Mouse (Mus musculus): ENCODE measurements at regions not wholly inside any gene's neighbourhood (a gene's known extent, or its start where the extent isn't known, plus 50 kb on each side); places are given as distances from the start of the nearest gene placed in this dataset.

- no peak for DNase-seq (ENCODE audit: low spot score in 2 of 2)
These were observed 1228.9 kb downstream of the Gsdmc2 start for GRCm38 (mm10) chr15:62616042-62616441.

GRCm38 (mm10) chr15:62596735-62597134 lies 1248.2 kb downstream of the Gsdmc2 start:
- no peak for DNase-seq (ENCODE audit: low spot score in 2 of 2)

- DNase-seq (ENCODE audit: low spot score in 2 of 2) = no peak
These were observed 1256.4 kb downstream of the Gsdmc2 start for GRCm38 (mm10) chr15:62588580-62588979.

GRCm38 (mm10) chr15:62578788-62579187 lies 1266.2 kb downstream of the Gsdmc2 start:
- DNase-seq (ENCODE audit: low spot score in 2 of 2) = no peak

- no peak for DNase-seq (ENCODE audit: low spot score in 2 of 2)
These were observed 1269.2 kb downstream of the Gsdmc2 start for GRCm38 (mm10) chr15:62575791-62576190.

GRCm38 (mm10) chr15:62571803-62572202 lies 1273.2 kb downstream of the Gsdmc2 start:
- DNase-seq (ENCODE audit: low spot score in 2 of 2) = no peak

- DNase-seq (ENCODE audit: low spot score in 2 of 2) = peak; percentile 30 to 39
These were observed 1275.9 kb downstream of the Gsdmc2 start for GRCm38 (mm10) chr15:62568788-62569713.

- no peak for DNase-seq (ENCODE audit: low spot score in 2 of 2)
These were observed 1277.5 kb downstream of the Gsdmc2 start for GRCm38 (mm10) chr15:62567431-62567830.

GRCm38 (mm10) chr15:62566106-62566511 lies 1278.9 kb downstream of the Gsdmc2 start:
- DNase-seq (ENCODE audit: low spot score in 2 of 2) = no peak

- no peak for DNase-seq (ENCODE audit: low spot score in 2 of 2)
These were observed 1311.7 kb downstream of the Gsdmc2 start for GRCm38 (mm10) chr15:62533233-62533632.

GRCm38 (mm10) chr15:62528975-62529374 lies 1316.0 kb downstream of the Gsdmc2 start:
- DNase-seq (ENCODE audit: low spot score in 2 of 2) = no peak

- no peak for DNase-seq (ENCODE audit: low spot score in 2 of 2)
These were observed 1320.3 kb downstream of the Gsdmc2 start for GRCm38 (mm10) chr15:62524628-62525027.

GRCm38 (mm10) chr15:62524135-62524534 lies 1320.8 kb downstream of the Gsdmc2 start:
- no peak for DNase-seq (ENCODE audit: low spot score in 2 of 2)

GRCm38 (mm10) chr15:62513462-62513861 lies 1331.5 kb downstream of the Gsdmc2 start:
- no peak for DNase-seq (ENCODE audit: low spot score in 2 of 2)

- DNase-seq (ENCODE audit: low spot score in 2 of 2) = no peak
These were observed 1333.5 kb downstream of the Gsdmc2 start for GRCm38 (mm10) chr15:62511461-62511860.

- DNase-seq (ENCODE audit: low spot score in 2 of 2) = no peak
These were observed 1341.1 kb downstream of the Gsdmc2 start for GRCm38 (mm10) chr15:62503866-62504265.

GRCm38 (mm10) chr15:62500966-62501365 lies 1344.0 kb downstream of the Gsdmc2 start:
- peak; percentile 9 to 42 for DNase-seq (ENCODE audit: low spot score in 2 of 2)

- DNase-seq (ENCODE audit: low spot score in 2 of 2) = no peak
These were observed 1344.5 kb downstream of the Gsdmc2 start for GRCm38 (mm10) chr15:62500522-62500921.

GRCm38 (mm10) chr15:62496193-62496592 lies 1348.8 kb downstream of the Gsdmc2 start:
- no peak for DNase-seq (ENCODE audit: low spot score in 2 of 2)

- DNase-seq (ENCODE audit: low spot score in 2 of 2) = no peak
These were observed 1352.6 kb downstream of the Gsdmc2 start for GRCm38 (mm10) chr15:62492350-62492749.

- DNase-seq (ENCODE audit: low spot score in 2 of 2) = no peak
These were observed 1354.4 kb downstream of the Gsdmc2 start for GRCm38 (mm10) chr15:62490548-62490947.

- no peak for DNase-seq (ENCODE audit: low spot score in 2 of 2)
These were observed 1358.4 kb downstream of the Gsdmc2 start for GRCm38 (mm10) chr15:62486540-62486939.

- DNase-seq (ENCODE audit: low spot score in 2 of 2) = no peak
These were observed 1360.6 kb downstream of the Gsdmc2 start for GRCm38 (mm10) chr15:62484350-62484749.
